Mouse (Mus musculus) spleen, postnatal 10 days (tissue): ENCODE measurements around the gene Phf3.
"Not testable (repeated sequence)": the region's sequence is repeated elsewhere in the genome, so short reads cannot be mapped to it uniquely, and the experiment has no call there.

Experiments
- DNase-seq, 2 experiments: peaks; one replicate each; pipeline ENCODE4 v3.0.0; 2021 to 2022; ENCODE audit warnings: low spot score in 2 of 2

Gene Phf3

DNA sequence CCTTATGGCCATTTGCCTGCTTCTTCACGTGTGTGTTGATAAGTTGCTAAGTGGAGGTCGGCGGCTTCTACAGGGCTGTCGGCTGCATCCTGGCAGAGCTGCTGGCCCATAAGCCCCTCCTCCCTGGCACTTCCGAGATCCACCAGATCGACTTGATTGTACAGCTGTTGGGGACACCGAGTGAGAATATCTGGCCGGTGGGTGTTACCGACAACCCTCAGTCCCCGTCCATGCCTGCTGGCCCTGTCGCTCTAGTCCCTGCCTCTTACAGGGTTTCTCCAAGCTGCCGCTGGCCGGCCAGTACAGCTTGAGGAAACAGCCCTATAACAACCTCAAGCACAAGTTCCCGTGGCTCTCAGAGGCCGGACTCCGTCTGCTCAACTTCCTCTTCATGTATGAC, 103.1 kb downstream of the Phf3 start:
- DNase-seq: not testable (repeated sequence)

DNA sequence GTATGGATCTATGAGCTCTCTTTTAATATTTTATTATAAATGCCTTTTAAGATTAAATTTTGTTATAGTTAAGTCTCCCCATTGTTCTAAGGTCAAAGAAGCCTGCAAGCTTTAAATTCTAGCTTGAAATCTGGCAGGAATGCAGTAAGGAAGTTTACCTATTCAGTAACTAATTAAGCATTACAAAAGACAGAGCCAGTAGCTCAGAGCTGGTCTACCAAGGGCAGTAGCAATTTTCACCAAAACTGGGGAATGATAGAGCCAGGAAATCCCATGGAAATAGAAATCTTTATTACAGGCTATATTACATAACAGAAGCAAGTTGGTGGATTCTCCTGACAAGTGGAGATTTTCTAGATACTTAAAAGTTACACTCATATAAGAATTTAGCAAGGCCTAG, 116.9 kb downstream of the Phf3 start:
- DNase-seq: no peak

DNA sequence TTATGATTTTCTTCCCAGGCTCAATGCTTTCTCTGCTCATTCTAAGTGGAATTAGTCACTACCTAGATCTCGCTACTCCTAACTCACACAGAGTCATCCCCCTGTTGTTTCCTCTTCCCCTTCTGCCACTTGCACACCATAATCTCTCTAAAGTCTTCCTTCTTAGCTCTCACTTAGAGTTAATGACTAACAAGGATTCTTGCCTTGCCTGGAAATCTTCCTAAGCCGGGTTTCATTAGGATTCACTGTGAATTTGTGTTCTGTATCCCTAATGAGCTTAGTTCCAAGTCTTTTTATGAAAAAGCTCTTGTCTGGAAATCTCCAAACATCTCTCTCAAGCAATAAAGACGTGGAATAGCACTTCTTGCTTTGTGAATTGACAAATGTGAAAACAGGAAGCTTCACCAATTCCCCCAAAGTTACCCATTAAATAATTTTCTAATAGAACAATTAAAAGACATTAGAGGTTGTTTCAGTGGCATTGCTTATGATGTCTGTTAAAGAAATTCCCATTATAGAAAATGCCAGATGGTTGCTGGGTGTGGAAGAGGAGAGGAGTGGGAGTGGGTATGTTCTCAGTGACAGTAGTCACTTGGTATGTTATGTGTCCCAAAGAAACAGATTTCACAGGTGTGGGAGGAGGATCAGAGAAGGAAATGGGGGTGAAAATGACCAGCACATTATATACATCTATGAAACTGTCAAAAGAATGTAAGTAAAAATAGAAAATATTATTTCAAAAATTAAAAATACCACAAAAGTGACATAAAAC, 118.1 kb downstream of the Phf3 start:
- no peak for DNase-seq
